19 mouse cellular contexts compared by ENCODE assay signal in genomic region chr8:70188707-70189106, GRCm38 (mm10). TPM values are rescaled to one million over a fixed set of nuclear protein-coding genes. Genes with fewer than 3 reads are reported as not detected.
DNase-seq lines count a peak whose midpoint lies in the region; ATAC-seq lines count a peak whose summit lies in the region.
"Had no signal": no experiment of that assay in that cellular context is flagged by ENCODE, and none has a peak within 500 bp of the region (broad histone marks: within the 10 kb centered on the region; RNA-seq: fewer than 3 reads in every experiment).

No protein-coding gene starts in this region.

- peak; percentile 44 to 60 for DNase-seq in heart, adult 18-20 months
- DNase-seq in heart, embryonic 10.5 days (ENCODE audit: low spot score) = no peak
- peak; percentile 96 for DNase-seq in kidney, adult 9 months
- no peak for DNase-seq in limb, embryonic 10.5 days (ENCODE audit: low spot score)
- no peak for DNase-seq in right cerebral cortex, adult 18-20 months
- no peak for DNase-seq in cerebellum, postnatal 36 days
- DNase-seq: adrenal gland, adult 8-10 months; cerebellum, adult 18-20 months; lung, postnatal 14 days; thymus, postnatal 36 days had no signal

- 63% methylated on average over 7 of the region's 7 CpGs for WGBS in heart, embryonic 10.5 days
- WGBS in intestine, embryonic 15.5 days = 61% methylated on average over 7 of the region's 7 CpGs
- WGBS in limb, embryonic 10.5 days = 71% methylated on average over 7 of the region's 7 CpGs

- H3K4me2 ChIP-seq in intestine, embryonic 15.5 days (replicated peaks) = no peak overlapping the region
- H3K4me2 ChIP-seq: hindbrain, embryonic 14.5 days; liver, embryonic 15.5 days had no signal

- ATAC-seq in intestine, embryonic 15.5 days = peak; percentile 70
- ATAC-seq: forebrain, embryonic 14.5 days; midbrain, embryonic 16.5 days had no signal

- no peak overlapping the region for H3K4me3 ChIP-seq in heart, embryonic 10.5 days
- H3K4me3 ChIP-seq in intestine, embryonic 15.5 days (replicated peaks) = no peak overlapping the region
- H3K4me3 ChIP-seq in limb, embryonic 10.5 days = no peak overlapping the region
- H3K4me3 ChIP-seq: erythroblast, embryonic 14.5 days; left cerebral cortex, adult 2 months; liver, embryonic 15.5 days had no signal

- H3K27me3 ChIP-seq in heart, embryonic 10.5 days (ENCODE audit: insufficient read depth, poor library complexity, severe bottlenecking) = peaks cover 13% of the 10 kb centered on the region
- no peaks in the 10 kb centered on the region for H3K27me3 ChIP-seq in intestine, embryonic 15.5 days (replicated peaks)
- H3K27me3 ChIP-seq in limb, embryonic 10.5 days (ENCODE audit: low read depth, poor library complexity, severe bottlenecking) = no peaks in the 10 kb centered on the region
- H3K27me3 ChIP-seq: liver, embryonic 15.5 days had no signal

- peaks cover 22% of the 10 kb centered on the region; the same call in 1 of the 2 replicates for H3K36me3 ChIP-seq in heart, embryonic 10.5 days
- no peaks in the 10 kb centered on the region for H3K36me3 ChIP-seq in intestine, embryonic 15.5 days
- 0 out of 2 replicates have a peak, but pooled peaks cover 3% of the 10 kb centered on the region for H3K36me3 ChIP-seq in limb, embryonic 10.5 days

- no peak overlapping the region for H3K9ac ChIP-seq in intestine, embryonic 15.5 days
- H3K9ac ChIP-seq: hindbrain, embryonic 14.5 days; liver, embryonic 15.5 days had no signal

- no peaks in the 10 kb centered on the region for H3K9me3 ChIP-seq in heart, embryonic 10.5 days
- H3K9me3 ChIP-seq in intestine, embryonic 15.5 days = no peaks in the 10 kb centered on the region
- H3K9me3 ChIP-seq in limb, embryonic 10.5 days (replicated peaks) = no peaks in the 10 kb centered on the region
- H3K9me3 ChIP-seq: liver, embryonic 15.5 days had no signal

- no peak overlapping the region for H3K27ac ChIP-seq in heart, embryonic 10.5 days
- H3K27ac ChIP-seq in intestine, embryonic 15.5 days = no peak overlapping the region
- H3K27ac ChIP-seq in limb, embryonic 10.5 days = 0 out of 2 replicates have a peak overlapping the region, but pooled peaks have one; percentile 8
- H3K27ac ChIP-seq: hindbrain, embryonic 14.5 days; left cerebral cortex, adult 2 months; liver, embryonic 15.5 days had no signal

- peaks cover 16% of the 10 kb centered on the region for H3K4me1 ChIP-seq in heart, embryonic 10.5 days
- H3K4me1 ChIP-seq in intestine, embryonic 15.5 days (replicated peaks) = peaks cover 9% of the 10 kb centered on the region; the same call in 1 of the 2 replicates
- H3K4me1 ChIP-seq in limb, embryonic 10.5 days = peaks cover 38% of the 10 kb centered on the region

RNA-seq across cellular contexts. Expression of gene Tmem161a, which starts 16.6 kb away (rescaled TPM):
- total RNA-seq in heart, adult 18-20 months (2021) = 100 to 1,000 TPM in 1 of 2 experiments, 10 to 100 TPM in 1; 90.1 to 101 TPM
- 93.9 and 123 TPM in 2 replicates for polyA plus RNA-seq in heart, embryonic 10.5 days (2016; fragmentation: Nextera tagmentation; extraction: Ambion mirVana)
- 55.7 and 64.3 TPM in 2 replicates for polyA plus RNA-seq in intestine, embryonic 15.5 days (2015; fragmentation: Nextera tagmentation; extraction: Ambion mirVana)
- polyA plus RNA-seq in limb, embryonic 10.5 days (2016; fragmentation: Nextera tagmentation; extraction: Ambion mirVana) = 79.8 and 85.0 TPM in 2 replicates

RNA-seq across cellular contexts. Expression of gene Slc25a42, which starts 23.4 kb away (rescaled TPM):
- total RNA-seq in heart, adult 18-20 months (2021) = 10 to 100 TPM; 53.5 to 54.8 TPM
- 5.8 and 9.5 TPM in 2 replicates for polyA plus RNA-seq in heart, embryonic 10.5 days (2016; fragmentation: Nextera tagmentation; extraction: Ambion mirVana)
- polyA plus RNA-seq in intestine, embryonic 15.5 days (2015; fragmentation: Nextera tagmentation; extraction: Ambion mirVana) = 5.8 and 6.0 TPM in 2 replicates
- 2.8 and 3.6 TPM in 2 replicates for polyA plus RNA-seq in limb, embryonic 10.5 days (2016; fragmentation: Nextera tagmentation; extraction: Ambion mirVana)

RNA-seq across cellular contexts. Expression of gene Sugp2, which starts 45.3 kb away (rescaled TPM):
- 10 to 100 TPM; 37.3 to 39.1 TPM for total RNA-seq in heart, adult 18-20 months (2021)
- 34.7 and 34.8 TPM in 2 replicates for polyA plus RNA-seq in heart, embryonic 10.5 days (2016; fragmentation: Nextera tagmentation; extraction: Ambion mirVana)
- 20.6 and 23.0 TPM in 2 replicates for polyA plus RNA-seq in intestine, embryonic 15.5 days (2015; fragmentation: Nextera tagmentation; extraction: Ambion mirVana)
- 39.7 and 51.4 TPM in 2 replicates for polyA plus RNA-seq in limb, embryonic 10.5 days (2016; fragmentation: Nextera tagmentation; extraction: Ambion mirVana)

RNA-seq across cellular contexts. Expression of gene Armc6, which starts 45.6 kb away (rescaled TPM):
- 1 to 10 TPM; 6.8 to 7.8 TPM for total RNA-seq in heart, adult 18-20 months (2021)
- 29.5 and 31.6 TPM in 2 replicates for polyA plus RNA-seq in heart, embryonic 10.5 days (2016; fragmentation: Nextera tagmentation; extraction: Ambion mirVana)
- 25.4 and 26.4 TPM in 2 replicates for polyA plus RNA-seq in intestine, embryonic 15.5 days (2015; fragmentation: Nextera tagmentation; extraction: Ambion mirVana)
- 26.8 and 27.6 TPM in 2 replicates for polyA plus RNA-seq in limb, embryonic 10.5 days (2016; fragmentation: Nextera tagmentation; extraction: Ambion mirVana)

RNA-seq across cellular contexts. Expression of gene Mef2b, which starts 49.2 kb away (rescaled TPM):
- under 1 TPM in 1 of 2 experiments, not detected in 1; 0.31 TPM for total RNA-seq in heart, adult 18-20 months (2021)
- polyA plus RNA-seq in heart, embryonic 10.5 days (2016; fragmentation: Nextera tagmentation; extraction: Ambion mirVana) = 0.23 and 0.53 TPM in 2 replicates
- 0.11 TPM in 1 of 2 replicates, not detected in the other for polyA plus RNA-seq in intestine, embryonic 15.5 days (2015; fragmentation: Nextera tagmentation; extraction: Ambion mirVana)
- 0.29 and 0.60 TPM in 2 replicates for polyA plus RNA-seq in limb, embryonic 10.5 days (2016; fragmentation: Nextera tagmentation; extraction: Ambion mirVana)
- total RNA-seq: common myeloid progenitor, adult 5-6 weeks; granulocyte monocyte progenitor cell, adult 5-6 weeks had no signal
- polyA plus RNA-seq: liver, embryonic 15.5 days had no signal

Comparison
In these comparisons a context has a peak if more than half of its experiments do, and no peak if none do; other contexts are left out.
1. DNase-seq: peak in heart, adult 18-20 months (2 of 2) and kidney, adult 9 months (single experiment); none in heart, embryonic 10.5 days (single experiment), limb, embryonic 10.5 days (single experiment), right cerebral cortex, adult 18-20 months (single experiment) and cerebellum, postnatal 36 days (0 of 2).